Mouse (Mus musculus) heart, embryonic 12.5 days (tissue): ENCODE results near the gene Rnasek. TPM values are rescaled to one million over a fixed set of nuclear protein-coding genes. Genes with fewer than 3 reads are reported as not detected.

Experiments
- ATAC-seq: fragments of 200-750 bp; cut with Nextera tagmentation; 2 replicates; pipeline ENCODE4 v1.8.0; 2017; ENCODE audit warnings: moderate TSS enrichment, moderate library complexity; ENCODE audit not compliant: insufficient number of reproducible peaks, low FRiP score
- H3K27ac ChIP-seq: fragments of 300-500 bp; sonication (generic); 2 replicates; pipeline ENCODE4 v1.5.1; 2016; ENCODE audit warnings: mild to moderate bottlenecking, moderate library complexity; ENCODE audit not compliant: poor library complexity, severe bottlenecking
- H3K27me3 ChIP-seq: fragments of 300-500 bp; sonication (generic); replicated peaks from 2 replicates; pipeline ENCODE4 v1.6.1; 2016; ENCODE audit warnings: mild to moderate bottlenecking, moderate library complexity
- H3K36me3 ChIP-seq: fragments of 300-500 bp; sonication (generic); 2 replicates; pipeline ENCODE4 v1.6.1; 2016; ENCODE audit warnings: mild to moderate bottlenecking, moderate library complexity
- H3K4me1 ChIP-seq: fragments of 300-500 bp; sonication (generic); replicated peaks from 2 replicates; pipeline ENCODE4 v1.6.1; 2016; ENCODE audit warnings: mild to moderate bottlenecking
- H3K4me2 ChIP-seq: fragments of 300-500 bp; sonication (generic); 2 replicates; pipeline ENCODE4 v1.6.1; 2016; ENCODE audit warnings: mild to moderate bottlenecking, moderate library complexity
- H3K4me3 ChIP-seq: fragments of 300-500 bp; sonication (generic); 2 replicates; pipeline ENCODE4 v1.5.1; 2016; ENCODE audit warnings: mild to moderate bottlenecking
- H3K9ac ChIP-seq: fragments of 300-500 bp; sonication (generic); 2 replicates; pipeline ENCODE4 v1.6.1; 2016; ENCODE audit warnings: mild to moderate bottlenecking, moderate library complexity
- H3K9me3 ChIP-seq: fragments of 300-500 bp; sonication (generic); replicated peaks from 2 replicates; pipeline ENCODE4 v1.6.1; 2016; ENCODE audit warnings: mild to moderate bottlenecking, moderate library complexity
- WGBS: fragments of 180-500 bp; shearing (Covaris S2); methylation state at CpG from one replicate; pipeline ENCODE4 v1.1.7; 2016; 5-methylcytosine and 5-hydroxymethylcytosine counted together
- polyA plus RNA-seq: library from polyadenylated mRNA; unstranded; fragments of >200 nt; fragmentation: Nextera tagmentation; extraction: Ambion mirVana; gene quantifications from 2 replicates; pipeline ENCODE4 v1.2.1, GENCODE M21; 2016

Rnasek gene
- polyA plus RNA-seq, 1 experiment from 2014 or later, result 207 TPM

DNA sequence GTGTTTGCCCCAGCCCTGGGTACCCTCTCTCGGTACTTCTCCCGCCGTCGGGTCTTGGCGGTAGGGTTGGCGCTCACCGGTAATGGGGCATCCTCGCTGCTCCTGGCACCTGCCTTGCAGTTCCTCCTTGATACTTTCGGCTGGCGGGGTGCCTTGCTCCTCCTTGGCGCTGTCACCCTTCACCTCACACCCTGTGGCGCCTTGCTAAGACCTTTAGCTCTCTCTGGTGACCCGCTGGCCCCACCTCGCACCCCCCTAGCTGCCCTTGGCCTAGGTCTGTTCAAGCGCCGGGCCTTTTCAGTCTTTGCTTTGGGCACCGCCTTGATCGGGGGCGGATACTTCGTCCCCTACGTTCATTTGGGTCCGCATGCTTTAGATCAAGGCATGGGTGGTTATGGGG, 24.3 kb downstream of the Rnasek start:
- Histone ChIP-seq H3K4me2 (peak overlapping the region; percentile 72), H3K27me3 (peaks cover 77% of the 10 kb centered on the region), H3K27ac (no peak overlapping the region), H3K9ac (no peak overlapping the region), H3K9me3 (no peaks in the 10 kb centered on the region), H3K4me3 (peak overlapping the region; percentile 40; the same call in 1 of the 2 replicates), H3K36me3 (no peaks in the 10 kb centered on the region), H3K4me1 (peaks cover 37% of the 10 kb centered on the region)
- no peak for ATAC-seq
- 14% methylated on average over 22 of the region's 22 CpGs for WGBS

DNA sequence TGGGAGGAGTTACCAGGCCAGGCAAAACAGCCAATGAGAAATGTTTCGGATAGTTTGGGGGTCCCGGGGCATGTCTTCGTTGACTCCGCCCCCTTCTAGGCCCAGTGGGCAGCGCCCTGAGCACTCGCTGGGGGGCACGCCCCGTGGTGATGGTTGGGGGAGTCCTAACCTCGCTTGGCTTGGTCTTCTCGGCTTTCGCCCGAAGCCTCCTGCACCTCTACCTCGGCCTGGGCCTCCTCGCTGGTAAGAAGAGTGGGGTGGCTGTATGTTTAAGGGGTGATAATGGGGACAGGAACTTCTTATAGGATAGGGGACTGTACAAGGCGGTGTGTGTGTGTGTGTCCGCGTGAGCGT, 24.8 kb downstream of the Rnasek start:
- H3K4me2 ChIP-seq, result peak overlapping the region; percentile 72
- peak overlapping the region; percentile 40 for H3K4me3 ChIP-seq
- peaks cover 77% of the 10 kb centered on the region for H3K27me3 ChIP-seq
- no peaks in the 10 kb centered on the region for H3K9me3 ChIP-seq
- no peak overlapping the region for H3K27ac ChIP-seq
- peaks cover 33% of the 10 kb centered on the region for H3K4me1 ChIP-seq
- no peak for ATAC-seq
- no peaks in the 10 kb centered on the region for H3K36me3 ChIP-seq
- no peak overlapping the region for H3K9ac ChIP-seq
- WGBS, result 8% methylated on average over 18 of the region's 18 CpGs

GRCm38 (mm10) chr11:70214191-70214855, 25.3 kb downstream of the Rnasek start:
- under 1% methylated on average over 46 of the region's 46 CpGs for WGBS

GRCm38 (mm10) chr11:70213736-70214135, 25.9 kb downstream of the Rnasek start:
- H3K27ac ChIP-seq, result no peak overlapping the region
- peaks cover 27% of the 10 kb centered on the region for H3K4me1 ChIP-seq
- peaks cover 69% of the 10 kb centered on the region for H3K27me3 ChIP-seq
- H3K9ac ChIP-seq, result peak overlapping the region; percentile 46; the same call in 1 of the 2 replicates
- peak overlapping the region; percentile 40 for H3K4me3 ChIP-seq
- peak overlapping the region; percentile 72 for H3K4me2 ChIP-seq
- ATAC-seq, result 0 out of 2 replicates have a peak, but pooled peaks have one; percentile 3
- 5% methylated on average over 26 of the region's 26 CpGs for WGBS
- H3K36me3 ChIP-seq, result no peaks in the 10 kb centered on the region
- no peaks in the 10 kb centered on the region for H3K9me3 ChIP-seq

More at GRCm38 (mm10) chr11:70214191-70214855, 25.3 kb downstream of the Rnasek start:
- Histone ChIP-seq H3K4me3 (peak overlapping the region; percentile 40), H3K4me2 (peak overlapping the region; percentile 72), H3K9me3 (no peaks in the 10 kb centered on the region), H3K27ac (no peak overlapping the region), H3K4me1 (peaks cover 33% of the 10 kb centered on the region), H3K9ac (peak overlapping the region; percentile 46), H3K36me3 (no peaks in the 10 kb centered on the region), H3K27me3 (peaks cover 75% of the 10 kb centered on the region)
- ATAC-seq, result peak; percentile 37; the same call in 1 of the 2 replicates

DNA sequence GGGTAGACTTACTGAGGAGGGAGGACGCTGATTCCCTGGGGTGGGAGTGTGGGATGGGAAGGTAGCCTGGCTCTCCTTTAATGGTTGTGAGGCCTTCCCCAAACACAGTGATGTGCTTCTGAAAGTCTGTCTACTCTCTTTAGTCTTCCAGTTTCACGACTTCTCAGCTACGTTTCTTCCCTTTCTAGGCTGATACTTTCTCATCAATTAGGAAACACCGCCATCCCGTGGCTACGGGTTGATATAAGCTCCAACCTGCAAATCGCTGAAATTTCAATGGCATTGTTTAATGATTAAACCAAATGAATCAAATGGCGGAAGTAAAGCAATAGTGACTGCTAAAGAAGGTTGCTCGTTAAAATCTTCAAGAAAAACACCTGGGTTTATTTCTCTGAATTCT, 26.7 kb downstream of the Rnasek start:
- Histone ChIP-seq H3K9me3 (no peaks in the 10 kb centered on the region), H3K4me3 (no peak overlapping the region), H3K36me3 (no peaks in the 10 kb centered on the region), H3K9ac (no peak overlapping the region), H3K4me1 (peaks cover 21% of the 10 kb centered on the region), H3K27ac (no peak overlapping the region), H3K27me3 (peaks cover 67% of the 10 kb centered on the region), H3K4me2 (no peak overlapping the region)
- no peak for ATAC-seq
- 14% methylated on average over 9 of the region's 9 CpGs for WGBS

- peaks cover 21% of the 10 kb centered on the region for H3K4me1 ChIP-seq
- 58% methylated on average over 6 of the region's 6 CpGs for WGBS
- H3K27ac ChIP-seq, result no peak within 1 kb of the TSS
- H3K9ac ChIP-seq, result no peak within 1 kb of the TSS
- peaks cover 63% of the 10 kb centered on the region for H3K27me3 ChIP-seq
- no peak within 1 kb of the TSS for H3K4me3 ChIP-seq
- H3K36me3 ChIP-seq, result no peaks in the 10 kb centered on the region
- H3K4me2 ChIP-seq, result no peak within 1 kb of the TSS
- no peak for ATAC-seq
- H3K9me3 ChIP-seq, result no peaks in the 10 kb centered on the region
Measured at GRCm38 (mm10) chr11:70212423-70212822, 27.2 kb downstream of the Rnasek start, which contains the start of gene Slc16a11. Slc16a11 (plus strand) TSS chr11:70212752.

DNA sequence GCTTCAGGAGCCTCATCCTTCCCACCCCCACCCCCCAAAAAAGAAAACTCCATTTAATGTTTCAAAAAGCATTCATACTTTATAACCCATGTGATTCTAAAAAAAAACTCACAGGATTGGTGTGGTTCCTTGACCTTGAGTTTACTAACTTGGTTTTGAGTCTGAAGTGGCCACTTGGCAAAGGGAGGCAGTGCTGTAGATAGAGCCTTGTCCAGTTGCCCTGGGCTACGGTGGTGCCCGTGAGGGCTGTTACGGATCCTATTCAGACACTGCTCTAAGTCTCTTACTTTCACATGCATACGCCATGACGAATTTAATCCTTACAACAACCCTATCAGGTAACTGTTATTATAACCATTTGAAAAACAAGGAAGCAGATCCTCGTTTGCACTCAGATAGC, 27.7 kb downstream of the Rnasek start:
- Histone ChIP-seq H3K27me3 (peaks cover 58% of the 10 kb centered on the region), H3K9me3 (no peaks in the 10 kb centered on the region), H3K9ac (no peak overlapping the region), H3K27ac (no peak overlapping the region), H3K4me2 (no peak overlapping the region), H3K4me3 (no peak overlapping the region), H3K4me1 (peaks cover 21% of the 10 kb centered on the region), H3K36me3 (no peaks in the 10 kb centered on the region)
- WGBS, result 79% methylated on average over 6 of the region's 6 CpGs
- no peak for ATAC-seq

DNA sequence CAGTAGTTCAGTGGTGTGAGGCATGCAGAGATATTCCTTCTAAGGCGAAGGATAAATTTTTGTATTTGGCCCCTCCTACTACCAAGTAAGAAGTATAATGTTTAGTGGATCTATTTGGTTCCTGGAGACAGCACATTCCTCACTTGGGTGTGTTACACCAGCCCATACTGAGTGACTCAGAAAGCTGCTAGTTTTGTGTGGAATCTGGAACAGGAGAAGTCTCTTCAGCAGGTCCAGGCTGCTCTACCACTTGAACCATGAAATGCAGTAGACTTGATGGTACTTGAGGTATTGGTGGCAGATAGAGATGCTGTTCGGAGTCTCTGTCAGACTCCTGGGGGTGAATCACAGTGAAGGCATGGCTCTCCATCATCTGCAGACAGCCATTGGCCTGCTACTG, 29.0 kb downstream of the Rnasek start:
- H3K4me2 ChIP-seq, result no peak overlapping the region
- peaks cover 52% of the 10 kb centered on the region for H3K27me3 ChIP-seq
- no peak overlapping the region for H3K4me3 ChIP-seq
- no peaks in the 10 kb centered on the region for H3K36me3 ChIP-seq
- no peak overlapping the region for H3K27ac ChIP-seq
- no peaks in the 10 kb centered on the region for H3K9me3 ChIP-seq
- H3K4me1 ChIP-seq, result peaks cover 25% of the 10 kb centered on the region
- ATAC-seq, result no peak
- 78% methylated on average over 2 of the region's 2 CpGs for WGBS
- no peak overlapping the region for H3K9ac ChIP-seq

GRCm38 (mm10) chr11:70208778-70209388, 30.8 kb downstream of the Rnasek start:
- 61% methylated on average over 5 of the region's 5 CpGs for WGBS

GRCm38 (mm10) chr11:70207283-70207682, 32.4 kb downstream of the Rnasek start:
- 51% methylated on average over 7 of the region's 7 CpGs for WGBS
- ATAC-seq, result 0 out of 2 replicates have a peak, but pooled peaks have one; percentile 25

More at GRCm38 (mm10) chr11:70208778-70209388, 30.8 kb downstream of the Rnasek start:
- no peaks in the 10 kb centered on the region for H3K9me3 ChIP-seq
- peaks cover 34% of the 10 kb centered on the region for H3K27me3 ChIP-seq
- no peaks in the 10 kb centered on the region for H3K36me3 ChIP-seq
- peaks cover 7% of the 10 kb centered on the region for H3K4me1 ChIP-seq
- no peak for ATAC-seq
- H3K4me3 ChIP-seq, result no peak overlapping the region
- H3K27ac ChIP-seq, result no peak overlapping the region
- no peak overlapping the region for H3K9ac ChIP-seq
- no peak overlapping the region for H3K4me2 ChIP-seq

GRCm38 (mm10) chr11:70206801-70207200, 32.8 kb downstream of the Rnasek start:
- no peak for ATAC-seq
- no peak overlapping the region for H3K27ac ChIP-seq
- no peaks in the 10 kb centered on the region for H3K36me3 ChIP-seq
- 61% methylated on average over 2 of the region's 2 CpGs for WGBS
- H3K4me2 ChIP-seq, result no peak overlapping the region
- no peaks in the 10 kb centered on the region for H3K9me3 ChIP-seq
- peaks cover 4% of the 10 kb centered on the region for H3K4me1 ChIP-seq
- H3K27me3 ChIP-seq, result peaks cover 21% of the 10 kb centered on the region
- H3K4me3 ChIP-seq, result no peak overlapping the region
- H3K9ac ChIP-seq, result no peak overlapping the region

More at GRCm38 (mm10) chr11:70207283-70207682, 32.4 kb downstream of the Rnasek start:
- Histone ChIP-seq H3K9me3 (no peaks in the 10 kb centered on the region), H3K4me2 (no peak overlapping the region), H3K4me3 (no peak overlapping the region), H3K9ac (no peak overlapping the region), H3K27me3 (peaks cover 26% of the 10 kb centered on the region), H3K27ac (no peak overlapping the region), H3K4me1 (peaks cover 4% of the 10 kb centered on the region), H3K36me3 (no peaks in the 10 kb centered on the region)
